Mouse (Mus musculus) central nervous system, embryonic 18 days (tissue): ENCODE results near the gene F5. TPM values are rescaled to one million over a fixed set of nuclear protein-coding genes. Genes with fewer than 3 reads are reported as not detected.

Experiments
- polyA plus RNA-seq: library from polyadenylated mRNA; depleted of rRNA; stranded (reverse); fragments of >200 nt; gene quantifications from 2 replicates; pipeline ENCODE4 v1.2.3, GENCODE M21; 2012; rRNA removed

The F5 gene
- 0.14 and 0.20 TPM in 2 replicates for polyA plus RNA-seq

DNA sequence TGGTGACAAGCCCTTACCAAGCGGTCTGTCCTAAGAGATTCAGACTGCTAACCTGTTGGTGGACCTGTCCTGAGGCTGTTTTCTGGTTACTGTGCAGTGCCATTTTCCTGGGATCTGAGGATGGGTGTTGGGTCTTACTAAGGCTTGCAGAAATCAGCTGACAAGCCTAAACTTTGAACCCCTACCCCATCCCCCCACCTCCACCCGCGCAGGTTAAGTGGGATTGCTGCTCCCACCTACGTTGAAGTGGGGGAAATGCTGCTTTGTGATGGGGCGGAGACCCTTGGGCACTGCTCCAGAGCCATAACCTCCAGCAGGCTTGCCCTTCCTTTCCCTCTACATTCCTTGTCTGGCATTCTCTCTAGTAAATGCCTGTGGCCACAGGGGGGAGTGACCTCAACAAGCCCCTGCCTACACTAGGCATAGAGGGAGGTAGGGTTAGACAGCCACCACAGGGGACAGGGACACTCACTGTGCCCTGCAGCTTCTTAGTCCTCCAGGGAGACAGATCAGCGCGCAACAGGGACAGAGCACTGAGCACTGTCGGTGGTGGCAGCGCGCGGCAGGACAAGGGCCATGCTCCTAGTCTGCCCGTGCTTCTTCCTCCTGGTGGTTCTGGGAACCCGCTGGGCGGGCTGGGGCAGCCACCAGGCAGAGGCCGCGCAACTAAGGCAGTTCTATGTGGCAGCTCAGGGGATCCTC, at the start of gene F5:
TSS of gene F5 (plus strand) at position 452 of the 702 bp plus-strand sequence.

DNA sequence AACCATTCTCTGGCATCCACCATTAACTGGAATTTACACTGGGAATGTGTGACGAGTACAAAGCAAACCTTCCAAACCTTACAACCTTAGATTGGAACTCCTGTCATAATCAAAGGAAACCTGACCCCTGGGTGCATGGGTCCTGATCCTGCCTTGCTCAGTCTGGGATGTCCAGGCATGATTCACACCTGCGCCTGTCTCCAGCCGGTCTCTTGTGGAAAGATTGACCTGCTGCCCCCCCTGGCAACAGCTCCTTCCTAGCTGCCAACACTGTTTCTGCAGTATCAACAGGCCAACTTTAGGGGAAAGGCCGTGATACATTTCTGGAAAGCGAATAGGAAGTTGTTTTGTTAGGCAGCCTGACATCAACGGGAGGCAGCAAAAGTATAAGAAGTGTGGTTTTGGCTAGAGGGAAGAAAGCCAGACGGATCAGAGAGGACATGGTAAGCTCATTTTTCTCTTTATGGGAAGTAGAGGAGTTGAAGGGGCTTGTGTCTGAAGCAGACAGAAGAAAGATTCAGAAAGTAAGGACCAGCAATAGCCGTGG, 36.6 kb upstream of the F5 start, which contains the start of gene Selp:
TSS of gene Selp (plus strand) at position 318 of the 547 bp plus-strand sequence.

DNA sequence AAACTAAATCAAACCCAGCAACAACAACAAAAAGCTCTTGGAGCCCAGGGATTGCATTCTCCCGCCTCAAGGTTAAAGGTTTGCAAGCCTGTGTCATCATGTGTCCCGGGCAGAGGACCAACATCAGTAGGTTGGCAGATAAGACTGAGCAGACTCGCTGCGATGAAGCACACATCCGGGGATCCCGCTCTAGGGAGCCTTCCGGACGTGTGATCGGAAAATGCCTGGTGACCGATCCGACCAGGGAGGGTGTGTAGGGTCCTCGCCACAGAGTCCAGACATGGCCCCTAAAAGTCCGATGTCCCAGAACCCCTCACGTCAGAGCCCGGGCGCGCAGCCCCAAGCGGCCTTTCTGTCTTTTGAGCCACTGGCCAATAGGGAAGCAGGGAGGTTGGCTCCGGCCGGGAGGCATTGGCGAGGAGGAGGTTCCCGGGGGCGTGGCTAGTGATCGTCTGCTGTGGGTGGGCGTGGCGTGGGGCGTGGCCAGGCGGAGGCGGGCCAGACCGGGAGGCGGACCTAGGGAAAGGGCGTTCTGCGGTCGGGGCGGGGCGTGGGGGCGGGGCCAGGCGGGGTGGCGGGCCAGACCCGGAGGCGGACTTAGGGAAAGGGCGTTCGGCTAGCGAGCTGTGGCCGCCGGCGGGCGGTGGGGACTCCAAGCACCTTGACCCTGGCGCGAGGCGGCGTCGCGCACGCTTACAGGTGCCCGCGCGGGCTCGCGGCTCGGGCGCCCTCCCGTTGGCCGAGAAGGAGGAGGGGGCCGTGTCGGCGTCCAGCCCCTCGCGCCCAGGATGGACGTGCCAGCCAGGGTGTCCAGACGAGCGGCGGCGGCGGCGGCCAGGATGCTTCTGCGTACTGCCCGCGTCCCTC, 97.1 kb downstream of the F5 start, which contains the start of gene Slc19a2:
TSS of gene Slc19a2 (plus strand) at position 582 of the 867 bp plus-strand sequence.

Other genes with a start within 250 kb of the F5 start
- gene Scyl3, start 222.7 kb upstream of the F5 start, polyA plus RNA-seq = 17.5 and 18.5 TPM in 2 replicates
- 5.3 and 5.7 TPM in 2 replicates for gene BC055324, start 157.0 kb upstream of the F5 start, polyA plus RNA-seq
- gene Mettl18, start 156.9 kb upstream of the F5 start, polyA plus RNA-seq = 4.2 TPM in 2 replicates
- 0.03 TPM in 2 replicates for gene Sele, start 103.6 kb upstream of the F5 start, polyA plus RNA-seq
- gene Sell, start 89.9 kb upstream of the F5 start, polyA plus RNA-seq = 0.14 and 0.25 TPM in 2 replicates
- 0.08 and 0.16 TPM in 2 replicates for gene Selp, start 36.6 kb upstream of the F5 start, polyA plus RNA-seq
- gene Slc19a2, start 97.2 kb downstream of the F5 start, polyA plus RNA-seq = 7.9 and 8.0 TPM in 2 replicates
- gene Ccdc181, start 123.7 kb downstream of the F5 start, polyA plus RNA-seq = 14.9 and 17.5 TPM in 2 replicates
- gene Nme7, start 152.3 kb downstream of the F5 start, polyA plus RNA-seq = 19.3 and 19.5 TPM in 2 replicates
- gene Blzf1, start 155.7 kb downstream of the F5 start, polyA plus RNA-seq = 14.3 and 16.7 TPM in 2 replicates